Comparison of ENCODE assay signal across 23 mouse cellular contexts in genomic region chr9:81622873-81623272, GRCm38 (mm10). TPM values are rescaled to one million over a fixed set of nuclear protein-coding genes. Genes with fewer than 3 reads are reported as not detected.
"Had no signal": no experiment of that assay in that cellular context is flagged by ENCODE, and none has a peak within 500 bp of the region (broad histone marks: within the 10 kb centered on the region; RNA-seq: fewer than 3 reads in every experiment).

No protein-coding gene starts in this region.

- H3K4me1 ChIP-seq: heart, embryonic 10.5 days; heart, embryonic 12.5 days; hindbrain, embryonic 13.5 days; hindbrain, embryonic 15.5 days; kidney, embryonic 15.5 days; limb, embryonic 13.5 days; limb, embryonic 15.5 days; liver, embryonic 12.5 days had no signal

- DNase-seq: gastrocnemius, postnatal 14 days; gastrocnemius, postnatal 36 days; heart, adult 18-20 months; heart, postnatal 10 days; kidney, adult 11 months; kidney, adult 2 months; kidney, adult 9 months; kidney, postnatal 14 days; kidney, postnatal 36 days; layer of hippocampus, adult 9-11 months; layer of hippocampus, postnatal 36 days; left cerebral cortex, postnatal 4 days had no signal

- H3K27me3 ChIP-seq: heart, embryonic 12.5 days; hindbrain, embryonic 13.5 days; hindbrain, embryonic 15.5 days; limb, embryonic 13.5 days; limb, embryonic 15.5 days; liver, embryonic 12.5 days had no signal

- H3K9me3 ChIP-seq: heart, embryonic 10.5 days; heart, embryonic 12.5 days; hindbrain, embryonic 13.5 days; hindbrain, embryonic 15.5 days; kidney, embryonic 15.5 days; limb, embryonic 13.5 days; limb, embryonic 15.5 days; liver, embryonic 12.5 days had no signal

- H3K4me2 ChIP-seq: heart, embryonic 12.5 days; hindbrain, embryonic 13.5 days; hindbrain, embryonic 15.5 days; kidney, embryonic 15.5 days; limb, embryonic 13.5 days; limb, embryonic 15.5 days; liver, embryonic 12.5 days had no signal

- H3K4me3 ChIP-seq: heart, embryonic 10.5 days; heart, embryonic 12.5 days; hindbrain, embryonic 13.5 days; hindbrain, embryonic 15.5 days; kidney, embryonic 15.5 days; limb, embryonic 13.5 days; limb, embryonic 15.5 days; liver, embryonic 12.5 days had no signal

- H3K9ac ChIP-seq: heart, embryonic 12.5 days; hindbrain, embryonic 13.5 days; hindbrain, embryonic 15.5 days; kidney, embryonic 15.5 days; limb, embryonic 13.5 days; limb, embryonic 15.5 days; liver, embryonic 12.5 days had no signal

- ATAC-seq: hindbrain, postnatal 0 days; intestine, embryonic 16.5 days; liver, embryonic 12.5 days had no signal

- H3K27ac ChIP-seq: heart, embryonic 10.5 days; hindbrain, embryonic 13.5 days; hindbrain, embryonic 15.5 days; hindbrain, postnatal 0 days; kidney, embryonic 15.5 days; limb, embryonic 13.5 days; limb, embryonic 15.5 days; liver, embryonic 12.5 days had no signal

- H3K36me3 ChIP-seq: heart, embryonic 10.5 days; heart, embryonic 12.5 days; hindbrain, embryonic 13.5 days; hindbrain, embryonic 15.5 days; kidney, embryonic 15.5 days; limb, embryonic 13.5 days; limb, embryonic 15.5 days; liver, embryonic 12.5 days had no signal

RNA-seq across cellular contexts. Expression of gene Htr1b, which starts 10.8 kb away (rescaled TPM):
- total RNA-seq: liver, adult 2 months had no signal
- polyA plus RNA-seq: liver, adult 2 months had no signal
